Mouse (Mus musculus) intestine, embryonic 16.5 days (tissue): Measurements from ENCODE around the gene Zfp770. TPM values are rescaled to one million over a fixed set of nuclear protein-coding genes. Genes with fewer than 3 reads are reported as not detected.

ENCODE experiments used
- ATAC-seq: fragments of 200-750 bp; cut with Nextera tagmentation; 2 replicates; pipeline ENCODE4 v1.8.0; 2017; ENCODE audit warnings: moderate TSS enrichment, moderate library complexity
- H3K27ac ChIP-seq: fragments of 300-500 bp; sonication (generic); 2 replicates; pipeline ENCODE4 v1.5.1; 2014; ENCODE audit warnings: mild to moderate bottlenecking, low read length
- H3K27me3 ChIP-seq: fragments of 300-500 bp; sonication (generic); replicated peaks from 2 replicates; pipeline ENCODE4 v1.6.1; 2014; ENCODE audit warnings: low read length, control low read depth, mixed read lengths; ENCODE audit not compliant: control insufficient read depth, insufficient read depth
- H3K36me3 ChIP-seq: fragments of 300-500 bp; sonication (generic); 2 replicates; pipeline ENCODE4 v1.6.1; 2014; ENCODE audit warnings: low read length, control low read depth; ENCODE audit not compliant: control insufficient read depth, insufficient read depth
- H3K4me1 ChIP-seq: fragments of 300-500 bp; sonication (generic); 2 replicates; pipeline ENCODE4 v1.6.1; 2014; ENCODE audit warnings: low read length, control low read depth, mixed read lengths; ENCODE audit not compliant: control insufficient read depth, insufficient read depth
- H3K4me2 ChIP-seq: fragments of 300-500 bp; sonication (generic); 2 replicates; pipeline ENCODE4 v1.6.1; 2014; ENCODE audit warnings: low read depth, low read length, control low read depth
- H3K4me3 ChIP-seq: fragments of 300-500 bp; sonication (generic); 2 replicates; pipeline ENCODE4 v1.5.1; 2014; ENCODE audit warnings: mild to moderate bottlenecking, low read length
- H3K9ac ChIP-seq: fragments of 300-500 bp; sonication (generic); 2 replicates; pipeline ENCODE4 v1.6.1; 2014; ENCODE audit warnings: low read depth, low read length
- H3K9me3 ChIP-seq: fragments of 300-500 bp; sonication (generic); 2 replicates; pipeline ENCODE4 v1.6.1; 2016; ENCODE audit warnings: low read length, control low read depth; ENCODE audit not compliant: control insufficient read depth
- WGBS: fragments of 180-500 bp; shearing (Covaris S2); extraction: QIAGEN DNeasy Blood & Tissue Kit; methylation state at CpG from one replicate; pipeline ENCODE4 v1.1.7; 2014; 5-methylcytosine and 5-hydroxymethylcytosine counted together
- microRNA-seq: library from miRNA; unstranded; fragments of <30 nt; microRNA quantifications from one replicate; pipeline ENCODE4, GENCODE M21; 2016
- polyA plus RNA-seq: library from polyadenylated mRNA; unstranded; fragments of >200 nt; fragmentation: Nextera tagmentation; extraction: Ambion mirVana; gene quantifications from 2 replicates; pipeline ENCODE4 v1.2.1, GENCODE M21; 2015

The Zfp770 gene
- polyA plus RNA-seq, 1 experiment from 2014 or later: 2.7 TPM

GRCm38 (mm10) chr2:114146864-114147458 is 54.3 kb downstream of the Zfp770 start:
- H3K36me3 ChIP-seq: peaks cover 14% of the 10 kb centered on the region; the same call in 1 of the 2 replicates
- WGBS: 85% methylated on average over 15 of the region's 15 CpGs

GRCm38 (mm10) chr2:114145315-114145801 is 55.9 kb downstream of the Zfp770 start:
- Histone ChIP-seq H3K4me2 (no peak overlapping the region), H3K36me3 (peaks cover 15% of the 10 kb centered on the region; the same call in 1 of the 2 replicates), H3K27ac (no peak overlapping the region), H3K27me3 (no peaks in the 10 kb centered on the region), H3K4me1 (no peaks in the 10 kb centered on the region), H3K9me3 (no peaks in the 10 kb centered on the region), H3K4me3 (no peak overlapping the region), H3K9ac (no peak overlapping the region)
- ATAC-seq: no peak
- 70% methylated on average over 6 of the region's 6 CpGs for WGBS

More at GRCm38 (mm10) chr2:114146864-114147458, 54.3 kb downstream of the Zfp770 start:
- H3K4me3 ChIP-seq: no peak overlapping the region
- ATAC-seq: no peak
- H3K4me2 ChIP-seq: no peak overlapping the region
- no peak overlapping the region for H3K9ac ChIP-seq
- no peak overlapping the region for H3K27ac ChIP-seq
- no peaks in the 10 kb centered on the region for H3K9me3 ChIP-seq
- H3K4me1 ChIP-seq: no peaks in the 10 kb centered on the region
- no peaks in the 10 kb centered on the region for H3K27me3 ChIP-seq

- ATAC-seq: no peak
- H3K27me3 ChIP-seq: no peaks in the 10 kb centered on the region
These were observed 56.4 kb downstream of the Zfp770 start for GRCm38 (mm10) chr2:114144915-114145314.

GRCm38 (mm10) chr2:114143842-114144241 is 57.4 kb downstream of the Zfp770 start:
- no peak overlapping the region for H3K4me3 ChIP-seq
- no peak overlapping the region for H3K9ac ChIP-seq
- no peaks in the 10 kb centered on the region for H3K4me1 ChIP-seq
- H3K9me3 ChIP-seq: no peaks in the 10 kb centered on the region
- WGBS: 93% methylated on average over 6 of the region's 6 CpGs
- ATAC-seq: no peak
- no peak overlapping the region for H3K27ac ChIP-seq
- peaks cover 16% of the 10 kb centered on the region; the same call in 1 of the 2 replicates for H3K36me3 ChIP-seq
- H3K4me2 ChIP-seq: no peak overlapping the region
- H3K27me3 ChIP-seq: no peaks in the 10 kb centered on the region

More at GRCm38 (mm10) chr2:114144915-114145314, 56.4 kb downstream of the Zfp770 start:
- Histone ChIP-seq H3K4me2 (no peak overlapping the region), H3K4me3 (no peak overlapping the region), H3K9ac (no peak overlapping the region), H3K27ac (no peak overlapping the region), H3K9me3 (no peaks in the 10 kb centered on the region), H3K4me1 (no peaks in the 10 kb centered on the region), H3K36me3 (peaks cover 14% of the 10 kb centered on the region; the same call in 1 of the 2 replicates)
- 87% methylated on average over 5 of the region's 5 CpGs for WGBS

Small RNAs within 50 kb of the gene (microRNA-seq; reads per million reads assigned to microRNA genes)
- gene Mir7002: not detected

Other genes with a start within 250 kb of the Zfp770 start
- gene Gjd2, start 187.8 kb downstream of the Zfp770 start, polyA plus RNA-seq: 0.45 and 0.59 TPM in 2 replicates
- 38.2 and 41.1 TPM in 2 replicates for gene Actc1, start 147.9 kb downstream of the Zfp770 start, polyA plus RNA-seq
- 27.5 and 29.7 TPM in 2 replicates for gene Aqr, start 14.4 kb downstream of the Zfp770 start, polyA plus RNA-seq